Mouse (Mus musculus): Measurements from ENCODE around the gene Zfp93. TPM values are rescaled to one million over a fixed set of nuclear protein-coding genes. Genes with fewer than 3 reads are reported as not detected.

The Zfp93 gene
- total and polyA plus RNA-seq, 2 experiments from 2014 or later = 4.1 to 6.8 TPM

DNA sequence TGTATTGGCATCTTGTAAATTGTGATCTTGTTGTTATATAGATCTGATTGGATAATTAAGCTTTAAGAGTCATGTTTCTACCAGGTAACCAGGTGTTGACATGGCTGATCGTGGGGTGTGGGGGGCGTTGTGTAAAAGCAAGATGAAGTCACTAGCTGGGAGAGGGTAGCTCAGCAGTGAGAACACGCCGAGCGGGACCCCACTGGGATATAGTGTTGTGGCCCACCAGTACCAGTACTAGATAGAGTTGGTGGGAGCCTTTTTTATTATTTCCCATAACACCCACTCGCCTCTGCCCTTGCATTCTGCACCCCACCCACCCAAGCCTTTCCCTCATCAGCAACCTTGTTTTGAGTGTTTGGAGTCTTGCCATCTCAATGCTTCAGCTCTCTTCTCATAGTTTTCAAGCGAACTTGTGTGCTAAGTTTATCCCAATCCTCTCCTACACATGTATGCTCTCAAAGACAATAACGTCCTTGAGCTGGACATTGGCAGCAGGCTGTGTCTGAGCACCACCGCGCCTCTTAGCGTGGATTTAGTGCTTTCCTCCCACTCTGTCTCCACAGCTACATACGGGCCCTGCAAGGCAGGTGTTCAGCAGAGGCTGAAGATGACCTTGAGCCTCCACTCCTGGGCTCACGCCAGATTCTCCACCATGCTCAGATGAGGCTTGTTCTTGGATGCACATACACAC is 10.8 kb upstream of the Zfp93 start:
- Histone ChIP-seq H3K27ac (ENCODE audit: low read depth) (no peak overlapping the region), H3K27me3 (ENCODE audit: control insufficient read depth, insufficient read depth, low read length) (no peaks in the 10 kb centered on the region), H3K9me3 (replicated peaks; ENCODE audit: control insufficient read depth, low read length) (no peaks in the 10 kb centered on the region), H3K36me3 (replicated peaks; ENCODE audit: control insufficient read depth, insufficient read depth, low read length) (peaks cover 20% of the 10 kb centered on the region), H3K4me2 (ENCODE audit: low read depth, low read length) (no peak overlapping the region), H3K9ac (replicated peaks; ENCODE audit: low read depth, low read length) (no peak overlapping the region), H3K4me3 (ENCODE audit: low read depth, low read length) (no peak overlapping the region), H3K4me1 (ENCODE audit: control insufficient read depth, insufficient read depth) (no peaks in the 10 kb centered on the region)
- TF ChIP-seq EP300 (IDR thresholded peaks at IDR 0.05; ENCODE audit: low read depth) (no peak), CTCF (IDR thresholded peaks at IDR 0.05; ENCODE audit: low read depth) (no peak)
- WGBS = 78% methylated on average over 13 of the region's 13 CpGs
- DNase-seq (ENCODE audit: low spot score) = no peak
- no peak for ATAC-seq (ENCODE audit: insufficient read depth, low read depth)

GRCm38 (mm10) chr7:24260000-24260312 is 10.3 kb upstream of the Zfp93 start:
- ATAC-seq (ENCODE audit: insufficient read depth, low read depth) (no peak), DNase-seq (ENCODE audit: low spot score) (no peak)
- Histone ChIP-seq H3K4me3 (ENCODE audit: low read depth, low read length) (no peak overlapping the region), H3K36me3 (replicated peaks; ENCODE audit: control insufficient read depth, insufficient read depth, low read length) (peaks cover 20% of the 10 kb centered on the region), H3K27ac (ENCODE audit: low read depth) (no peak overlapping the region), H3K4me1 (ENCODE audit: control insufficient read depth, insufficient read depth) (no peaks in the 10 kb centered on the region), H3K9me3 (replicated peaks; ENCODE audit: control insufficient read depth, low read length) (no peaks in the 10 kb centered on the region), H3K27me3 (ENCODE audit: control insufficient read depth, insufficient read depth, low read length) (no peaks in the 10 kb centered on the region), H3K9ac (replicated peaks; ENCODE audit: low read depth, low read length) (no peak overlapping the region), H3K4me2 (ENCODE audit: low read depth, low read length) (no peak overlapping the region)
- 78% methylated on average over 4 of the region's 4 CpGs for WGBS
- no peak for TF ChIP-seq CTCF (IDR thresholded peaks at IDR 0.05; ENCODE audit: low read depth)
- no peak for TF ChIP-seq EP300 (IDR thresholded peaks at IDR 0.05; ENCODE audit: low read depth)

- 69% methylated on average over 24 of the region's 24 CpGs for WGBS
- Histone ChIP-seq H3K4me1 (ENCODE audit: control insufficient read depth, insufficient read depth) (peaks cover 4% of the 10 kb centered on the region; the same call in 1 of the 2 replicates), H3K27me3 (ENCODE audit: control insufficient read depth, insufficient read depth, low read length) (no peaks in the 10 kb centered on the region), H3K4me2 (ENCODE audit: low read depth, low read length) (no peak overlapping the region), H3K9me3 (replicated peaks; ENCODE audit: control insufficient read depth, low read length) (no peaks in the 10 kb centered on the region), H3K4me3 (ENCODE audit: low read depth, low read length) (no peak overlapping the region), H3K27ac (ENCODE audit: low read depth) (no peak overlapping the region), H3K9ac (replicated peaks; ENCODE audit: low read depth, low read length) (no peak overlapping the region), H3K36me3 (replicated peaks; ENCODE audit: control insufficient read depth, insufficient read depth, low read length) (no peaks in the 10 kb centered on the region)
- ATAC-seq (ENCODE audit: insufficient read depth, low read depth) (no peak), DNase-seq (ENCODE audit: low spot score) (no peak)
- TF ChIP-seq EP300 (IDR thresholded peaks at IDR 0.05; ENCODE audit: low read depth) = no peak
- no peak for TF ChIP-seq CTCF (IDR thresholded peaks at IDR 0.05; ENCODE audit: low read depth)
Measured at GRCm38 (mm10) chr7:24268176-24269155, 1.8 kb upstream of the Zfp93 start.

- Histone ChIP-seq H3K36me3 (replicated peaks; ENCODE audit: control insufficient read depth, insufficient read depth, low read length) (peaks cover 2% of the 10 kb centered on the region), H3K4me3 (ENCODE audit: low read depth, low read length) (no peak overlapping the region), H3K9me3 (replicated peaks; ENCODE audit: control insufficient read depth, low read length) (no peaks in the 10 kb centered on the region), H3K4me2 (ENCODE audit: low read depth, low read length) (no peak overlapping the region), H3K27ac (ENCODE audit: low read depth) (no peak overlapping the region), H3K27me3 (ENCODE audit: control insufficient read depth, insufficient read depth, low read length) (no peaks in the 10 kb centered on the region), H3K4me1 (ENCODE audit: control insufficient read depth, insufficient read depth) (peaks cover 4% of the 10 kb centered on the region; the same call in 1 of the 2 replicates), H3K9ac (replicated peaks; ENCODE audit: low read depth, low read length) (no peak overlapping the region)
- DNase-seq (ENCODE audit: low spot score) (no peak), ATAC-seq (ENCODE audit: insufficient read depth, low read depth) (no peak)
- no peak for TF ChIP-seq EP300 (IDR thresholded peaks at IDR 0.05; ENCODE audit: low read depth)
- 70% methylated on average over 3 of the region's 3 CpGs for WGBS
Measured at GRCm38 (mm10) chr7:24269256-24269655, 964 bp upstream of the Zfp93 start.

GRCm38 (mm10) chr7:24269667-24270287 is 443 bp upstream of the Zfp93 start:
- Histone ChIP-seq H3K9ac (replicated peaks; ENCODE audit: low read depth, low read length) (peak overlapping the region; percentile 49), H3K27me3 (ENCODE audit: control insufficient read depth, insufficient read depth, low read length) (no peaks in the 10 kb centered on the region), H3K4me1 (ENCODE audit: control insufficient read depth, insufficient read depth) (peaks cover 4% of the 10 kb centered on the region; the same call in 1 of the 2 replicates), H3K4me2 (ENCODE audit: low read depth, low read length) (peak overlapping the region; percentile 73), H3K27ac (ENCODE audit: low read depth) (no peak overlapping the region), H3K4me3 (ENCODE audit: low read depth, low read length) (peak overlapping the region; percentile 60), H3K36me3 (replicated peaks; ENCODE audit: control insufficient read depth, insufficient read depth, low read length) (peaks cover 8% of the 10 kb centered on the region), H3K9me3 (replicated peaks; ENCODE audit: control insufficient read depth, low read length) (no peaks in the 10 kb centered on the region)
- ATAC-seq (ENCODE audit: insufficient read depth, low read depth) = peak; percentile 7; the same call in 1 of the 2 replicates
- no peak for TF ChIP-seq CTCF (IDR thresholded peaks at IDR 0.05; ENCODE audit: low read depth)
- no peak for TF ChIP-seq EP300 (IDR thresholded peaks at IDR 0.05; ENCODE audit: low read depth)
- 35% methylated on average over 7 of the region's 7 CpGs for WGBS
- DNase-seq (ENCODE audit: low spot score) = no peak

All from heart, postnatal 0 days (tissue).